Mouse (Mus musculus): ENCODE data around the gene Sult2a2. TPM values are rescaled to one million over a fixed set of nuclear protein-coding genes. Genes with fewer than 3 reads are reported as not detected.
A peak's percentile ranks its signal among the peaks of the same experiment; 100 is the strongest.
"Not testable (repeated sequence)": the region's sequence is repeated elsewhere in the genome, so short reads cannot be mapped to it uniquely, and the experiment has no call there.

Gene Sult2a2
- 1.1 and 1.5 TPM in 2 replicates for polyA plus RNA-seq (2015; fragmentation: Nextera tagmentation; extraction: Ambion mirVana)

DNA sequence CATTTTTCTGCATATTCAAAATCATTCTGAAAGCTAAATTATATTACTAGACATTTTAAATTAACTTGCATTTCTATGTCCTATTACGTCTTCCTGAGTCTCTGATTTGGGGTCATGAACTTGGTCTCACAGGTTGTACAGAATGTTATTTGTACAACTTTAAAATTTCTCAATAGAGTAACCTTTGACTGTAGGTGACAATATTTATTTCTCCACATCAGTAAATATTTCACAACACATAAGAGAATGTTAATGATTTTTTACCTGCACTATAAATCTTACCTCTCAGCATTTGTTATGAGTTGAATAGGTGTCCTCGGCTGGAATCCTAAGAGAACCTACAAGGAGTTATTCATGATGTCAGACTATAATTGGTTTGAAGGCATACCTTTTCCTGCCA is at the start of gene Sult2a2:
Gene Sult2a2 (plus strand): TSS at position 301 of the 400 bp plus-strand sequence.
- WGBS (ENCODE audit: insufficient replicate concordance), result 58% methylated on average over 1 of the region's 2 CpGs
- H3K9me3 ChIP-seq (replicated peaks; ENCODE audit: control insufficient read depth, low read length); H3K9ac ChIP-seq (ENCODE audit: low read depth, low read length); H3K27me3 ChIP-seq (ENCODE audit: control insufficient read depth, insufficient read depth, low read depth, low read length); H3K36me3 ChIP-seq (ENCODE audit: control insufficient read depth, insufficient read depth); H3K4me3 ChIP-seq (ENCODE audit: low read depth, low read length); H3K27ac ChIP-seq (ENCODE audit: low read length); H3K4me2 ChIP-seq (ENCODE audit: low read depth, low read length); ATAC-seq (ENCODE audit: low read depth); H3K4me1 ChIP-seq (ENCODE audit: control insufficient read depth, low read depth, low read length): not testable (repeated sequence)

DNA sequence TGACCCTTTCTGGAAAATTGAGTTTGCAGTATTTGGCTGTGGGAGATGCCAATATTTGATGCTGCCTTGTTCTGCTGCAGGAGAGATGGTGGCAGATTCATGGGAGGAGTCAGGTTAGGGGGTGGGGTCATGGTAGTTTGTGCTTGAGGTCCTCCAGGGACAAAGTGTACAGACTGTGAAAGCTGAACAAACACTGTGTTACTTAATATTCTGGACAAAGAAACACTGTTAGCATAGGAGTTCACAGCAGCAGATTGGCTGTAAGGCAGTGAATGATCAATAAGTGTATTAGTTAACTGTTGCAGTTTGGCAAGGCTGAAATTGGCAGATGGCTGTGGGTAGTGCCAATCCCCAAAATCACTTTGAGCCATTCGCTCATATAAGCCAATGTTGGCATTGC is 80.6 kb downstream of the Sult2a2 start:
- no peaks in the 10 kb centered on the region for H3K9me3 ChIP-seq (replicated peaks; ENCODE audit: control insufficient read depth, low read length)
- H3K4me2 ChIP-seq (ENCODE audit: low read depth, low read length), result no peak overlapping the region
- H3K27ac ChIP-seq (ENCODE audit: low read length), result no peak overlapping the region
- WGBS (ENCODE audit: insufficient replicate concordance), result 50% methylated on average over 1 of the region's 1 CpGs
- no peaks in the 10 kb centered on the region for H3K27me3 ChIP-seq (ENCODE audit: control insufficient read depth, insufficient read depth, low read depth, low read length)
- no peaks in the 10 kb centered on the region for H3K36me3 ChIP-seq (ENCODE audit: control insufficient read depth, insufficient read depth)
- H3K4me1 ChIP-seq (ENCODE audit: control insufficient read depth, low read depth, low read length), result no peaks in the 10 kb centered on the region
- no peak overlapping the region for H3K4me3 ChIP-seq (ENCODE audit: low read depth, low read length)
- H3K9ac ChIP-seq (ENCODE audit: low read depth, low read length), result no peak overlapping the region
- ATAC-seq (ENCODE audit: low read depth), result peak; percentile 78

Other genes with a start within 250 kb of the Sult2a2 start
- gene Bsph2, start 162.4 kb upstream of the Sult2a2 start, polyA plus RNA-seq (2015; fragmentation: Nextera tagmentation; extraction: Ambion mirVana), result not detected in 2 replicates
- 0.20 and 0.28 TPM in 2 replicates for gene Sult2a5, start 109.5 kb upstream of the Sult2a2 start, polyA plus RNA-seq (2015; fragmentation: Nextera tagmentation; extraction: Ambion mirVana)
- 3.0 and 4.2 TPM in 2 replicates for gene Sult2a1, start 103.9 kb downstream of the Sult2a2 start, polyA plus RNA-seq (2015; fragmentation: Nextera tagmentation; extraction: Ambion mirVana)

Measured in liver, embryonic 16.5 days (tissue).